9 mouse cellular contexts compared by ENCODE assay signal in the genomic region with DNA sequence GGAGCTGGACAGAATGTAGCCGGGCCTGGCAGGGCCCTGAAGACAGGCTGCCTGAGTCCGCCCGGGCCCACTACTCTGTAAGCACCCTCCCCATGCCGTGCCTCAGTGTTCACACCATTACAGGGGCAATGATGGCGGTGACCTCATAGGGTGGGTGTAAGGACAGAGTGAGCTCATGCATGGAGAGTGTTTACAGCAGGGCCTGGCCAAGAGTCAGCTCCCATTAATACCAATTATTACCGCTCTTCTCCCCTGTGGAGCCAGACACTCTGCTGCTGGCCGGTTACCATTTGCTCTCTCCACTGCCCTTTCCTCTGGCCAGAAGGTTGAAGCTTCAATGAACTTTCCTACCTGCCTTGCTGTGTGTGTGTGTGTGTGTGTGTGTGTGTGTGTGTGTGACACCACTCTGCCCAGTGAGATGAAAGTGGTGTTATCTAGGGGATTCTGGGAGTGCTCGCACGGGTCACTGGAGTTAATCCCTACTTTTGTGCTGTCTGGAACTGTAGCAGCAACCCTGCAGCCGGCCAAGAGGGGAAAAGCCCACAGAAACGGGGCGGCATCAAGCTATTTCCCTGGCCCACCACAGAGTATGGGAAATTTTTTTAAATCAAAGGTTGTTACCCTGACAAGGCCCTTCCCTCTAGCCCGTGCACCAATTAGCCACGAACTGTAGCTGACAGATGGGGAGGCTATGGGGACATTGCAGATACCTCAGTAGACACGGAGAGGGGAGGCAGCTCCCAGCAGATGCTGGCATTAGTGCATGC.
DNase-seq lines count a peak whose midpoint lies in the region; ATAC-seq lines count a peak whose summit lies in the region.
"Had no signal": no experiment of that assay in that cellular context is flagged by ENCODE, and none has a peak within 500 bp of the region (broad histone marks: within the 10 kb centered on the region; RNA-seq: fewer than 3 reads in every experiment).

No protein-coding gene starts in this region.

- H3K4me2 ChIP-seq in forebrain, embryonic 16.5 days (ENCODE audit: low read length), result no peak overlapping the region
- H3K4me2 ChIP-seq in midbrain, embryonic 15.5 days, result no peak overlapping the region

- H3K9me3 ChIP-seq in forebrain, embryonic 16.5 days (ENCODE audit: control insufficient read depth, low read length), result no peaks in the 10 kb centered on the region
- no peaks in the 10 kb centered on the region for H3K9me3 ChIP-seq in midbrain, embryonic 15.5 days
- H3K9me3 ChIP-seq in heart, embryonic 10.5 days, result no peaks in the 10 kb centered on the region

- ATAC-seq in forebrain, embryonic 16.5 days, result peak; percentile 41; the same call in 1 of the 2 replicates
- ATAC-seq in midbrain, embryonic 15.5 days (replicated peaks), result 0 out of 2 replicates have a peak, but pooled peaks have one; percentile 28

- peaks cover 25% of the 10 kb centered on the region for H3K4me1 ChIP-seq in forebrain, embryonic 16.5 days (replicated peaks; ENCODE audit: control insufficient read depth, insufficient read depth, low read length)
- peaks cover 36% of the 10 kb centered on the region for H3K4me1 ChIP-seq in midbrain, embryonic 15.5 days
- peaks cover 39% of the 10 kb centered on the region for H3K4me1 ChIP-seq in heart, embryonic 10.5 days

- H3K36me3 ChIP-seq in forebrain, embryonic 16.5 days (ENCODE audit: control insufficient read depth, insufficient read depth), result no peaks in the 10 kb centered on the region
- no peaks in the 10 kb centered on the region for H3K36me3 ChIP-seq in midbrain, embryonic 15.5 days (replicated peaks)
- H3K36me3 ChIP-seq in heart, embryonic 10.5 days, result no peaks in the 10 kb centered on the region

- intact Hi-C loops in gastrocnemius, postnatal 14 days (cut with DNase I; ENCODE audit: low total_unique reads), result no loop called here

- no peak overlapping the region for H3K27ac ChIP-seq in forebrain, embryonic 16.5 days (ENCODE audit: low read length)
- no peak overlapping the region for H3K27ac ChIP-seq in midbrain, embryonic 15.5 days
- H3K27ac ChIP-seq in heart, embryonic 10.5 days, result no peak overlapping the region

- peak; percentile 34 for DNase-seq in gastrocnemius, postnatal 14 days
- no peak for DNase-seq in gastrocnemius, adult 8-10 months (ENCODE audit: low spot score in 2 of 2)
- peak; percentile 18 for DNase-seq in MN1 (ENCODE audit: low spot score)
- no peak for DNase-seq in T-cell, adult 2 months (ENCODE audit: low spot score)
- no peak for DNase-seq in adrenal gland, postnatal 4 days (ENCODE audit: low spot score in 2 of 2)
- DNase-seq in heart, embryonic 10.5 days (ENCODE audit: low spot score), result no peak
- DNase-seq: cerebellum, postnatal 36 days had no signal

- no peaks in the 10 kb centered on the region for H3K27me3 ChIP-seq in forebrain, embryonic 16.5 days (replicated peaks; ENCODE audit: control insufficient read depth, insufficient read depth, low read length)
- H3K27me3 ChIP-seq in midbrain, embryonic 15.5 days (replicated peaks), result no peaks in the 10 kb centered on the region
- peaks cover 96% of the 10 kb centered on the region for H3K27me3 ChIP-seq in heart, embryonic 10.5 days (ENCODE audit: insufficient read depth, poor library complexity, severe bottlenecking)

- 19% methylated on average over 15 of the region's 15 CpGs for WGBS in forebrain, embryonic 16.5 days
- WGBS in midbrain, embryonic 15.5 days, result 16% methylated on average over 15 of the region's 15 CpGs
- 33% methylated on average over 15 of the region's 15 CpGs for WGBS in heart, embryonic 10.5 days

- H3K4me3 ChIP-seq in forebrain, embryonic 16.5 days (replicated peaks; ENCODE audit: low read length), result no peak overlapping the region
- H3K4me3 ChIP-seq in midbrain, embryonic 15.5 days, result no peak overlapping the region
- no peak overlapping the region for H3K4me3 ChIP-seq in heart, embryonic 10.5 days

- 0 out of 2 replicates have a peak overlapping the region, but pooled peaks have one; percentile 5 for H3K9ac ChIP-seq in forebrain, embryonic 16.5 days (replicated peaks; ENCODE audit: low read depth, low read length)
- H3K9ac ChIP-seq in midbrain, embryonic 15.5 days, result no peak overlapping the region

Comparison
In these comparisons a context has a peak if more than half of its experiments do, and no peak if none do; other contexts are left out.
1. DNase-seq: peak in gastrocnemius, postnatal 14 days (single experiment) and MN1 (single experiment); none in gastrocnemius, adult 8-10 months (0 of 2), T-cell, adult 2 months (single experiment), adrenal gland, postnatal 4 days (0 of 2) and heart, embryonic 10.5 days (single experiment).